Mouse (Mus musculus) megakaryocyte, embryonic 14.5 days (primary cell): ENCODE data around the gene Shmt1.

Experiments used
- FLI1 ChIP-seq: IDR thresholded peaks from 2 replicates; pipeline ENCODE4 v1.6.1; 2012; ENCODE audit warnings: low read length, inconsistent platforms, mixed read lengths
- GATA1 ChIP-seq: IDR thresholded peaks from 3 replicates; pipeline ENCODE4 v1.6.1; 2012; ENCODE audit warnings: mixed read lengths, low read length, inconsistent platforms, borderline replicate concordance

DNA sequence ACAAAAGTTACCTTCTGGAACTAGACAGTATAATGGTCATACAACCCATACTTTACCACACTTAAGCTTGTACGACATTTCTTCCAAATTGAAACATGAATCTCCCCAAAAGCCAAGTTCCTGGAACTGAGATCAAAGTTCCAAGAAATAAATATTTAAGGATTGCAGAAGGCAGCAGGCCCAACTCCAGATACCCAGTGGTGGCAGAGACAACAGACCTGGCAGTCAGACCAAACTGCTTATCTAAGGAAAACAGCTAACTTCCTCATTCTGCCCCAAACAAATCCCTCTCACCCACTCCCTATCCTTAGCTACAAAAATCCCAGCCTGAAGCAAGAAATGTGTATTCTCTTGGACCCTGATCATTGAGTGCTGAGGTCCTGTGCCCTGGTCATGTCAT is 36.7 kb downstream of the Shmt1 start:
- TF ChIP-seq GATA1: no peak
- TF ChIP-seq FLI1: no peak
